Mouse (Mus musculus): ENCODE measurements around the gene Spint1.

Gene Spint1

DNA sequence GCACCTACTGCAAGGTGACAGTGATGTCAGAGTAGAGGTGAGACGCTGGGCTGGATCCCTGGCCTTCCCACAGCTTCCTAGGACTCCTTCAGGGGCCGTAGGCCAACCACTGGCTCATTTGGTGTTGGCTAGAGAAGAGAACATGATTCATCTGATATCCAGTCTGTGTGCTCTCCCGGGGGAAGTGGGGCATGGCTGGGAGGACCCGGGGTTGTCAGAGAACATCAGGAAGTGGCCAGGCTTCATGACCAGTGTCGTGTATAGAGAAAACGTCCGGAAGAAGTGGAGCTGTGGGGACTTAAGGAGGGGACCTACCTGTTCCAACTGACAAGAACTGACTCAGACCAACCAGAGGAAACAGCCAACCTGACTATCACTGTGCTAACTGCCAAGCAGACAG is 8.1 kb downstream of the Spint1 start:
- no peak for DNase-seq

DNA sequence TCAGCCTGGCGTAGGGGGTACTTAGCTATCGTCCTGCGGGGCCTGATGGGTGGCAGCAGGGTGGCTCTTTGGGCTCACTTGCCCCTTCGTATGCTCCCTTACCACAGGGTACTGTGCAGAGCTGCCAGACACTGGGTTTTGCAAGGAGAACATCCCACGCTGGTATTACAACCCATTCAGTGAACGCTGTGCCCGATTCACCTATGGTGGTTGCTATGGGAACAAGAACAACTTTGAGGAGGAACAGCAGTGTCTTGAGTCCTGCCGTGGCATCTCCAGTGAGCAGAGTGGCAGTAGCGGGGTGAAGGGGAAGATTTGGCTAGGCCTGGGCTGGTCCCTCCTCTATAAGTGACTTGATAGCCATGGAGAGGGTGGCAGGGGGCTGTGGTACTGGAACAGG is 10.7 kb downstream of the Spint1 start:
- no peak for DNase-seq

DNA sequence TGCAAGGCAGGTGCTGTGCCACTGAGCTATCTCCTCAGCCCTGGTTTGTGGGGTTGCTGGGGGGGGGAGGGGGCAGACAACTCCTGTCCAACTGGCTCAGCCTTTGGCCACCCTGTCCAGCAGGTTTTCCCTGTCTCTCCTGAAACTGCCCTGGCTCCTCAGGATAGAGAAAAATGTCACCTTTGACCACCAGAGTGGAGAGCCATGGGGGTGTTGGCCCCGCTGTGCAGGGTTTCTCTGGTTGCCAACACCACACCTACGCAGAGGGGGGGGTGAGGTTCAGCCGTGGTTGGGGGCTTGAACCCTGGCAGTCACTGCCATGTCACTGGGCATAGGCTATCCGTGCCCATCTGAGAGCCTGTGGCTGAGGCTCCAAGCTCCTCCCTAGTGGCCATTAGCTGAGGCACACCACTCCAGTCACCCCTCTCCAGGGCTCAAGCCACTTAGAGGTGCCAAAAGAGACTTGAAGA is 12.5 kb downstream of the Spint1 start:
- DNase-seq, result no peak

DNA sequence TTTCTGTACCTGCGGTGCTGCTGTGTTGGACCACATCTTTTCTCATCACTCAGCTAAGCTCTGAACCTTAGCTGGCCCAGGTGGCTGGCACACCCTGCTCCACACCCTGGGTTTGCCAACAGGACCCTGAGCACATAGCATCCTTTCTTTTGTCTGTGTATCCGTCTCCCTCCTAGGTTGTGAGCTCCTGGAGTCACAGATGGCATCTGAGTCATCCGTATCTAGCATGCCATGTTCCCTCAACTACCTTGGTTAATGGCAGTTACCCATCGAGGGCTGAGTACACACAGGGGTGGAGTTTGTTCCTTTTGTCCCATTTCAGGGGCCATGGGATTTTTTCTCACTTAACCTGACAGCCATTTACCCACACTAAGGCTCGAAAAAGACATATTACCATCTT is 13.2 kb downstream of the Spint1 start:
- DNase-seq, result no peak

DNA sequence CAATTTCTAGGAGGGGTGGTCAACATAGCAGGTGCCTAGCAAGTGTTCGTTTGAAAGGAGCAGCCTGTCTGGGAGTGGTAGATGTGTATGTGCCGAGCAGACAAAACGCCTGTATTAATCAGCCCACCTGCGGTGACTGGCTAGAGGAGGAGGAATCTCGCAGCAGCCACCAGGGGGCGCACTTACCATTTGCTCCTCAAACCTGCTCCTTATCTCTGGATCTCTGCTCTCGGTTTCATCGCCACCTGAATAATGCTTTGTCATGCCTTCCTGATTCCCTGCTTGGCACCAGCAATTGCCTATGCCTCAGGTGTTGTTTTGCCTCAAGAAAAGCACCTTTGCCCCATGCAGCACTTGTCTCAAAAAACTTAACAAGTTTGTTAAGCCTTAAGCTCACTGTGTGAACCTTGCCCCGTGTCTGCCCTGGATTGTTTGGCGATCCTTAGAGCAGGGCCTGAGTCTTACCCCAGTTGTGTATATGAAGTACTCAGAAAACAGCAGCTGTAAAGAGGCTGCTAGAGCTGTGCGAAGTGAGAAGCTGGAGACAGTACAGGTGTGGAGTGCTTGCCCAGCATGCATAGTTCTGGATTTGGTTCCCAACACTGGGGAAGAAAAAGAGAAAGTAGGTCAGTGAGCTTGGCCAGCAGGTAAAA is 13.8 kb downstream of the Spint1 start:
- peak; percentile 90 for DNase-seq

DNA sequence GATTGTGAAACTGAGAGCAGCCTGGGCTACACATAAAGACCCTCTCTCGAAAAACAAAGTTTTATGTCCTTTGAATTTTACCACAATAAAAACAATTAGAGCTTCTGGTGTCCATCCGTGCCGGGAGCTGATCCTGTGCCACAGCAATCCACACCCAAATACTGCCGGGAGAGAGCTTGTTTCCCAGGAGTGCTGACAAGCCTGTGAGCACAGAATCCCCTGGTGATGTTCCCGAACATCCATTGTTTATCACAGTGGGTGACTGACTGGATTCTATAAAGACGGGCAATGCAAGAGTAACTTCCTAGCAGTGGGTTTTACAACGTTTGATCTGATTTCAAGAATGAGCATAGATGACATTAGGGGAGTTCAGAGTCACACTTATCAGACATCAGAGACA is 17.8 kb downstream of the Spint1 start:
- DNase-seq, result no peak

DNA sequence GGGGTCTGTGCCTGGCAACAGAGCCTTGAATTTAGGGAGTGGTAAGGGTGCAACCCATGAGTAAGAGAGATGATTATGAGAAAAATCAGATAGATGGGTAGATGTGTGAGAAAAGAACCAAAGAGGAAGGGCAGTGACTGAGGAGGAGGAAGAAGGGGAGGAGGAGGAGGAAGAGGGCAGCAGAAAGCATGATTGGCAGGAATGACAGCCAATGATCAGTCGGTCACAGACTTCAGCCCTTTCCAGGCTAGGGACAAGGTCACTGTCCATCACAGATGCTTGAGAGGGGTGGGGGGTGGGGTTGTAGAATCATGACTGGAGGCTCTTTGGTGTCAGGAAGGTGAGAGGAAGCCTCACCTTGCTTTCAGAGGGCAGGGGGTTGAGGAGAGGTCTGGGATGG is 23.4 kb downstream of the Spint1 start:
- DNase-seq, result no peak

DNA sequence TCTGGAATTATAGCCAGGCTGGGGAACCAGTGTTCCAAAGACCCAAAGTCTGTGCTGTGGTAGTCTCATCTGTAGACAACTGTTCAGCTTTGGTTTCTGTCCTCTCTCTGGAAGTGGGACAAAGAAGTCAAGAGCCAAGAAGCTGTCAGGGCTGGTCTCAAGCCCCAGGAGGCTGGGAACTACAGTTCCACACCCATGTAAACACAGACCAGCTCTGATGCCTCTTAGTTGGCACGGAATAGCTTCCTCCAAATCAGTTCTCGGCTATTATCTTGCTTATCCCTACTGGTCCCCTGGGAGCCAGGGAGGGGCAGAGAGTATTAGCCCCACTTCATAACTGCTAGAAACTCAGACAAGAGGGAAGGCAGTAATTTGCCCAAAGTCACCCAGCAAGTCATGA is 24.2 kb downstream of the Spint1 start:
- no peak for DNase-seq

DNA sequence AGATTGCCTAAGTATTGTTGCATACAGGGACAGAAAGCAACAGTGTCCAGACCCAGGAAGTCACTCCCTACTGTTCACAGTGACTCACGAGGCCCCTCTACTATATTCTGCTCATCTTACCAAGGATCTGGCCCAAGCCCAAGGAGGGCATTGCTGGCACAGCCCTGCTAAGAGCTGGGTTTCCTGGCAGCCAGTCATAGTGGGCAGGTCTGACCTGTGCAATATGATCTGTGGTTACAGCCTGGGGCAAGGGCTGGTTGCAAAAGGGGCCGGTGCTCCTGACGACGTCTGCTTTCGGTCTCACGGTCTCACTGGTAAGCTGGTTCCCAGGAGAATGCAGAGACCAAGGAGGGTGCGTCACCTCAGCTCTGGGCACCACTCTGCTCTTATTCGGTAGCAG is 25.8 kb downstream of the Spint1 start:
- no peak for DNase-seq

DNA sequence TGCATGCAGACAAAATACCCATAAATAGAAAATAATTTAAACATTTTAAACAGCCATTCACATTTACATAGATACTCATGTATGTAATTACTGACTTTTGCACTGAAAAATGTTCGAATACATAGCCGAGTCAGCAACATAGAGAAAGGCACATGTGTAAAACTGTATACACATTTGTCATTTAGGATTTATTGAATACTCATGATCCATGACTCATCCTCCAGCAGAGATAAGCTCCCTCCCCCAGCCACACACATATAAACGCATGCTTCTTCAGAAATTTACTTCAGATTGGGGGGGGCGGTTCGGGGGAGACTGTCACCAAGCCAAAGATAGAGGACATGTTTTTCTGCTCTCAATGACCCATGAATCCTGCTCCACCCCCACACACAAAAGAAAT is 26.7 kb downstream of the Spint1 start:
- DNase-seq, result no peak

DNA sequence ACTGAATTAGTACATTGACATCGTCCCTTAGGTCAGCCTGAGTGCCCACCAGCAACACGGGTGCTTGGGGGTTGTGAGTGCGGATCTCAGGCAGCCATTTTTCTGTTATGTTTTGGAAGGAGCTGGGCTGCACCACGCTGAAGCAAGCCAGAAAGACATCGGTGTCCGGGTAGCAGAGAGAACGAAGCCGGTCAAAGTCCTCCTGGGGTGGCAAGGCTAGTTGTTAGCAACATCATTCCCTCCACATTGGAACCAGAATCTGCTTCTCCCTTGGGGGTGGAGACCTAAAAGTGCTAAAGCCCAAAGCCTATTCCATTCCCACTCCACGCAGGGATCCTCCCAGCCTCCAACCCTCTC is 33.1 kb downstream of the Spint1 start:
- no peak for DNase-seq

DNA sequence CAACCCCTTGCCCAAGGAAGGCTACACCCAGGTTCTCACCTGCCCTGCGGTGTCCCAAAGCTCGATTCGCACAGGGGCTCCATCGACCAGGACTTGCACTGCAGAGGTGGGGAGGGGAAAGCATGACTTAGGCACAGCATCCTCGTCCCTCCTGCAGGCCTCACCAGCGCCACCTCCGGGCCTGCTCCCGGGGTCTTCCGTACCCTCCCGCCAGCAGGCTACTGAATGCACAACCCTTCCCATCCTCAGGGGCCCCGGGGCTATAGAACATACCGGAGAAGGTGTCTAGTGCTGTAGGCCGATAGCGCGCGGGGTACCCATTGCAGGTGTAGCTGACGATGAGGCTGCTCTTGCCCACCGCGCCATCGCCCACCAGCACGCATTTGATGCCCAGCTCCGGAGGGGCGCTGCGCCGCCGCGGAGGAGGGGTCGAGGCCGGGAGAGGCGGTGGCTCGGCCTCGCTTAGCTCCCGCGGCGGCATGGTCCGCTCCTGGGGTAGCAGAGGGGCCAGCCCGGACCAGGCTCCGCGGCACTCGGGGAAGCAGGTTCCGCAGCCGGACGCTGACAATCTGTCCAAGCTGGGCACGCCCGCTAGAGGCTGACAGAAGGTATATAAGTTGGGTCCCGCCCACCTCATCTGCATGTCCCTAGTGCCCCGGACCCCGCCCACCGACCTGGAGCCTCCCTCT is 33.6 kb downstream of the Spint1 start, which contains the start of gene Rhov:
Gene Rhov, minus strand, starts transcription at position 630 of the 689 bp plus-strand sequence.
- DNase-seq, result peak; percentile 81

DNA sequence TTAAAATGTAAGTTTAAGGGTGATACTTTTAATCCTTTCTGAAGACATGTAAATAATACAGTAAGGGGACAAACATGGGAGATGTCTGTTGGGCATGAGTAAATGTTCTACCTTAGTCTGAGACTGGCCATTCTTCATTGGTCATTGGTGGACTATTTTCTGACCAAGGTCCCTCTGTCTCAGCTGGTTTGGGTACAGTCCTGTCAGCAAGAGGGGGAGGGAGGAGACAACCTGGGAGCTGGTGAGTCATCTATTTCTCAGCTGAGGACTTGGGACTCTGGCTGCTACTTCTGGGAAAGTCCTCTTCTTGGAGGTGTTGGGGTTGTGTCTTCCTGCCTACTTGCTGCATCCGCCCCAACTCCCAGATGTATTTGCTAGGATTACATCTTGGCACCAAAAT is 37.0 kb downstream of the Spint1 start:
- DNase-seq, result no peak

DNA sequence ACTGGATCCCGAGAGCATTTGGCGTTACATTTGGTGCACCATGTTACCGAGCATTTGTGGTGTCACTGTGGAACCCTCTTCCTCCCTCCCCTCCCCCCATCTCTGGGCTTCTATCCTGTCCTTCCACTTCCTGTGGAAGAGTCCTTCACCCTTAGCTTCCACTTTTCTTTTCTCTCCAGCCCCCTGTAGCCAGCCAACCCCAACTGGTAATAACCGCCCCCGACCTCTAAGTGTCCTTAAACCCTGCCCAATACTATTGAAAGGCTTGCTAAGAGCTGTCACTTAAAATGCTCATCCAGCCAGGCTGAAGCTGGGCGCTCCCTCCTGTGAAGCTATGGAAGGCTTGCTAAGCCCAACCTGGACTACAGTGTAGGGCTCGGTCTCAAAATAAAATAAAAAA is 39.8 kb downstream of the Spint1 start:
- DNase-seq, result no peak

DNA sequence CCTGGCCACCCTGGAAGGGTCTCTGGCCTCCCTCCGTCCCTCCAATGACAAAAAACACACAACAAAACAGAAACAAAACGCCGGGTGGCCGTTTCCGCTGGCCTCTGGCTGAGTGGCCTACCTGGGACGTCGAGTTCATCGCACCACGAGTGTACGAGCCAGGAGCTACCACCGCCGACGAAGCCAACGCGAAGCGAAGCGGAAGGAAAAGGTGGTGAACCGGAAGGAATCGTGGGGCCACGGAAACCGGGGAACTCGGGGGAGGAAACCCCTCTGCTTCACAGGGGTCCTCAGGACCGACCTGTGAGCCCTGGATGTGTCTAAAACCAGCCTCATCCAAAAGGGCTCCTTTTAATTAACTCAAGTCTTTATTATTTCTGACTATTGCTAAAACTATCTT is 40.6 kb downstream of the Spint1 start:
- DNase-seq, result no peak

DNA sequence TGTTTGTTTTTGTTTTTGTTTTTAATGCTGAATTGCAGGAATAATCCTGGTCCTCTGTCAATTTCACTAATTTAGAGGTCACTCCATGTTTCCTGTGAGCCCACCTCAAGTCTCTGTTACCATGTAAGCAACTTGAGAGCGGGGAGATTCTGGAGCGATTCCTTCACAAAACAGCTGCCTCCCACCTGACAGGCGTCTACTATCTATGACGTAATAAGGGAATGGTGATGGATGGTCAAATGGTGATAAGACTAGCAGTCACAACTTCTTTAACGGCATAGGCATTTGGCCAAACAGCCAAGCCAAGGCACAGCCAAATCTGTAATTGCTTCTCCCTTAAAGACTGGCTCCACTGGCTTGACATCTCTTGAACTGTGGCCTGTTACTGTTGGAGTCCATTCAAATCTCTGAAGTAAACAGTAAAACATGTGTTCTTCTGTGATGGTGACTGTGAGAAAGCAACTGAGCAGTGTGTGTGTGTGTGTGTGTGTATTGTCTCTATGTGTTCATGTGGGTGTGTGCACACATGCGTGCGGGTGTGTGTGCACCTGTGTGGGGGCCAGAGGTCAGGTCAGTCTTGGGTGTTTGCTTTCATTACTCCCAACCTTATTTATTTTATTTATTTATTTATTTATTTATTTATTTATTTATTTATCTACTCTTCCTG is 44.9 kb downstream of the Spint1 start:
- DNase-seq, result no peak

DNA sequence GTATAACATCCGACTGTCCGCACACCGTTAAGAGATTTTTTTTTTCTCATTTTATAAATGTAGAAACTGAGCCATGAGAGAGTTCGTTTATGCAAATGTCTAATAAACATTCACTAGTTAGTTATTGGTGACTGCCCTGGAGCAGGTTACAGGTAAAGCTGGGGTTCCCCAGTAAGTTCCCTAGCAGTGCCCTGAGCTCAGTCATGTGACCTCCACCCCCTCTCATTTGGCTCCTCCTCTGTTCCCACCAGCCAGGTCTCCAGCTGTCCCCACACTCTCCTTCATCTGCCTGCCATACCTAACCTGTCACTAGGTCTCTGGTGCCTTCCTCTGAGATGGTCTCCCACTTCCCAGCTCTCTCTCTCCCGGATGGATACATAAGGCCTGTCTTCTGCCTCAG is 50.2 kb downstream of the Spint1 start:
- no peak for DNase-seq

DNA sequence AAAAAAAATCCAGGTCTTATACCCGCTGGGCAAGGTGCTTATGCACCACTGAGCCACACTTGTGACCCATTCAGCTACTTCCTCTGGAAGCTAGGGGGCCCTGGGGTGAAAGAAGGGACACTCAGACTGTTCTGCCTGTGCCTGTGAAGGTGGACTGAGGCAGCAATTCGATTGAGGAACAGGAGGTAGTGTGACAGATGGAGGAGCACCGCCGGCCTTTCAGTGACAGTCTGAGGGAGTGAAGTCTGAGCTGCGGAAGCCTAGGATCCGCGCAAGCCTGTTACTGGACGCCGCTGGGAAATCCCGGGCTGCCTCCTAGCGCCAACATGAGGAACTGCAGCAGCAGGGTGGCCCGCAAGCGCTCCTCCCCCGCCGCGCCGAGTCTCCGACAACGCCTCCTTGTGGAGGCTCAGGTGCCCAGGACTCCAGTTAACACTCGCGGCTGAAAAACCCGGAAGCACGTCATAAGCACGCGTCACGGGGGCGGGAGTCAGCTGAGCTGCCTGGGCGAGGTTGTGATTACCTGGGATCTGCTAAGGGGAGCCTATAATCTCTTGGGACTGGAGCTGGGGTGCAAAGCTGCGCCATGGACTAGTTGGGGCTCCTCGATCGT is 51.2 kb downstream of the Spint1 start, which contains the start of gene Vps18:
Gene Vps18, plus strand, starts transcription at position 471 of the 613 bp plus-strand sequence.
- DNase-seq, result peak; percentile 98

DNA sequence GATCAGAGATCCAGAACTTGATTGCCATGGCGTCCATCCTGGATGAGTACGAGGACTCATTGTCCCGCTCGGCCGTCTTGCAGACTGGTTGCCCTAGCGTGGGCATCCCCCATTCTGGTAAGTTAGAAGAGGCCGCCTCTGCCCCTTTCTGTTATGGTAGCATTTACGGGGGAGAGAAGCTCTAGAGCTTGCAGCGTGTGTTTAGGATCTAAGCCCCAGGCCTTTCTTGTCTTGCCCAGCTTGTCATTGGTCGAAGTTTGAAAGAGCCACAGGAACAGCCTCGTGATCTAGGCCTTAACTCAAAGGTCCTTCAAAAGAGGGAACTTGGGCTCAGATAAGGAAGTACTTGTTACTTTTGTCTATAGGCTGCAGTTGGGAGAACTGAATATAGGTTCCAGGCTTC is 51.9 kb downstream of the Spint1 start:
- peak; percentile 31 for DNase-seq

DNA sequence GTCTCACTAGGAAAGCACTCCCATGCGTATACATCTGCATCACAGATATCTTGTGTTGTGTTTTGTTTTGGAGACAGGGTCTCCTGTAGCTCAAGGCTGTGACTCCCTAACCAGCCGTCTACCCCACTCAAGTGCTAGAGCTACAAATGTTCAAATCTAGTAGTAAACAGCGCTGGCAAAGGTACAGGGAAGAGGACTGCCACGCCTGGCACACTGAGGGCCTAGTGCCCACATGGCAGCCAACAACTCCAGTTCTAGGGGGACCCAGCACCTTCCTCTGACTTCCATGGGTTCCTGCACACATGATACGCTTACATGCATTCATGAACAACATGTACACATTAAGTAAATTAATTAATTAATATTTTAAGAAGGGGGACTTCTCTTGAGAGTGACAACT is 55.1 kb downstream of the Spint1 start:
- no peak for DNase-seq

DNA sequence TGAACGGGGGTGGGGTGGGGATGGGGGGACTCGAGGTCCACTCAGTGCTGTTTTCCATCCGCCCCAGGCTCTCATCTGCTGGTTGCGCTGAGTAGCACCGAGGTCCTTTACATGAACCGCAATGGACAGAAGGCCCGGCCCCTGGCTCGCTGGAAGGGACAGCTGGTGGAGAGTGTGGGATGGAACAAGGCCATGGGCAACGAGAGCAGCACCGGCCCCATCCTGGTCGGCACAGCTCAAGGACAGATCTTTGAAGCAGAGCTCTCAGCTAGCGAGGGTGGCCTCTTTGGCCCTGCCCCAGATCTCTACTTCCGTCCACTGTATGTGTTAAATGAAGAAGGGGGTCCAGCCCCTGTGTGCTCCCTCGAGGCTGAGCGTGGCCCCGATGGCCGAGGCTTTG is 55.7 kb downstream of the Spint1 start:
- no peak for DNase-seq

DNA sequence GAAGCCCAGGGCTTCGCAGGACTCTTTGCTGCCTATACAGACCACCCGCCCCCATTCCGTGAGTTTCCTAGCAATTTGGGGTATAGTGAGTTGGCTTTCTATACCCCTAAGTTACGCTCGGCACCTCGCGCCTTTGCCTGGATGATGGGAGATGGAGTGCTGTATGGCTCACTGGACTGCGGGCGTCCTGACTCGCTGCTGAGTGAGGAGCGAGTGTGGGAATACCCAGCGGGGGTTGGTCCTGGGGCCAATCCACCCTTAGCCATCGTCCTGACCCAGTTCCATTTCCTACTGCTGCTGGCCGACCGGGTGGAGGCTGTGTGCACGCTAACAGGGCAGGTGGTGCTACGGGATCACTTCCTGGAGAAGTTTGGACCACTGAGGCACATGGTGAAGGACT is 56.1 kb downstream of the Spint1 start:
- DNase-seq, result no peak

DNA sequence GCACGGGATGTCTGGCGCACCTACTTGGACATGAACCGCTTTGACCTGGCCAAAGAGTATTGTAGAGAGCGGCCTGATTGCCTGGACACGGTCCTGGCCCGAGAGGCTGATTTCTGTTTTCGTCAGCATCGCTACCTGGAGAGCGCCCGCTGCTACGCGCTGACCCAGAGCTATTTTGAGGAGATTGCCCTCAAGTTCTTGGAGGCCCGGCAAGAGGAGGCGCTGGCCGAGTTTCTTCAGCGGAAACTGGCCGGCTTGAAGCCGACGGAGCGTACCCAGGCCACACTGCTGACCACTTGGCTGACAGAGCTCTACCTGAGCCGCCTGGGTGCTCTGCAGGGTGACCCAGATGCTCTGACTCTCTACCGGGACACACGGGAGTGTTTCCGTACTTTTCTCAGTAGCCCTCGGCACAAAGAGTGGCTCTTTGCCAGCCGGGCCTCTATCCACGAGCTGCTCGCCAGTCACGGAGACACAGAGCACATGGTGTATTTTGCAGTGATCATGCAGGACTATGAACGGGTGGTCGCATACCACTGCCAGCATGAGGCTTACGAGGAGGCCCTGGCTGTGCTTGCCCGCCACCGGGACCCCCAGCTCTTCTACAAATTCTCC is 56.7 kb downstream of the Spint1 start:
- no peak for DNase-seq

Data from thymus, postnatal 14 days (tissue).